Mouse (Mus musculus) CH12.LX (cell line): ENCODE measurements around the gene 4933428G20Rik. TPM values are rescaled to one million over a fixed set of nuclear protein-coding genes. Genes with fewer than 3 reads are reported as not detected.

Experiments
- DNase-seq: peaks from one replicate; pipeline ENCODE4 v3.0.0-alpha.2; 2013; ENCODE audit errors: extremely low read depth
- H3K27ac ChIP-seq: 2 replicates; pipeline ENCODE4 v1.5.1; 2012; ENCODE audit warnings: low read depth, mild to moderate bottlenecking, control low read depth, moderate library complexity; ENCODE audit not compliant: insufficient read depth
- H3K27me3 ChIP-seq: replicated peaks from 2 replicates; pipeline ENCODE3; 2012; ENCODE audit warnings: inconsistent platforms
- H3K36me3 ChIP-seq, 2 experiments: replicated peaks in 1 of 2; 2 replicates each; pipeline versions ENCODE3 to v1.6.1; 2012; ENCODE audit warnings: inconsistent platforms in 1 of 2, low read length in 1 of 2, mild to moderate bottlenecking in 1 of 2, mixed read lengths in 1 of 2, moderate library complexity in 1 of 2; ENCODE audit not compliant: control insufficient read depth in 1 of 2, insufficient read depth in 1 of 2
- H3K4me1 ChIP-seq, 2 experiments: 2 replicates each; pipeline ENCODE4 v1.6.1; 2012; ENCODE audit warnings: inconsistent platforms in 1 of 2, moderate library complexity in 1 of 2; ENCODE audit not compliant: insufficient read depth in 2 of 2, control insufficient read depth in 1 of 2
- H3K4me2 ChIP-seq: 2 replicates; pipeline ENCODE4 v1.6.1; 2012; ENCODE audit warnings: low read depth, mild to moderate bottlenecking, control low read depth; ENCODE audit not compliant: poor library complexity, insufficient read depth, severe bottlenecking
- H3K4me3 ChIP-seq, 3 experiments: fragments of 150-350 bp in 1 of 3; sonication (generic) in 1 of 3; replicated peaks in 1 of 3; 2 replicates each; pipeline versions ENCODE3 to v1.5.1; 2011 to 2012; ENCODE audit warnings: low read depth in 2 of 3, low read length in 2 of 3, mild to moderate bottlenecking in 2 of 3, moderate library complexity in 2 of 3, control low read depth in 1 of 3, improper control_type of control experiment in 1 of 3, inconsistent platforms in 1 of 3, mixed read lengths in 1 of 3; ENCODE audit not compliant: poor library complexity in 1 of 3
- H3K79me2 ChIP-seq: replicated peaks from 2 replicates; pipeline ENCODE4 v1.6.1; 2012; ENCODE audit warnings: mild to moderate bottlenecking, moderate library complexity; ENCODE audit not compliant: control insufficient read depth, poor library complexity, insufficient read depth, severe bottlenecking; ENCODE audit errors: extremely low read depth
- H3K9ac ChIP-seq: 2 replicates; pipeline ENCODE4 v1.6.1; 2012; ENCODE audit warnings: low read depth, mild to moderate bottlenecking, control low read depth, moderate library complexity; ENCODE audit not compliant: insufficient read depth
- H3K9me3 ChIP-seq: replicated peaks from 2 replicates; pipeline ENCODE3; 2012; ENCODE audit warnings: low read length, inconsistent platforms, mixed read lengths
- BHLHE40 ChIP-seq: IDR thresholded peaks from 2 replicates; pipeline ENCODE4 v1.6.1; 2011; ENCODE audit warnings: mild to moderate bottlenecking, low read depth, low read length, improper control_type of control experiment
- CHD1 ChIP-seq: IDR thresholded peaks from 2 replicates; pipeline ENCODE4 v1.6.1; 2012; ENCODE audit warnings: low read depth, low read length, improper control_type of control experiment, inconsistent platforms
- CHD2 ChIP-seq: IDR thresholded peaks from 2 replicates; pipeline ENCODE4 v1.6.1; 2011; ENCODE audit warnings: low read length, improper control_type of control experiment
- E2F4 ChIP-seq: IDR thresholded peaks from 2 replicates; pipeline ENCODE4 v1.6.1; 2011; ENCODE audit warnings: low read depth, low read length, improper control_type of control experiment; ENCODE audit not compliant: insufficient replicate concordance
- ELF1 ChIP-seq: IDR thresholded peaks from 2 replicates; pipeline ENCODE4 v1.6.1; 2014; ENCODE audit warnings: low read depth, mild to moderate bottlenecking, inconsistent platforms, low read length, improper control_type of control experiment
- ETS1 ChIP-seq: conservative IDR thresholded peaks from 2 replicates; pipeline ENCODE4 v1.6.1; 2012; ENCODE audit warnings: low read depth, mild to moderate bottlenecking, inconsistent platforms, low read length, improper control_type of control experiment, moderate library complexity
- GABPA ChIP-seq: IDR thresholded peaks from 2 replicates; pipeline ENCODE4 v1.6.1; 2012; ENCODE audit warnings: low read depth, low read length, improper control_type of control experiment, inconsistent platforms; ENCODE audit not compliant: insufficient replicate concordance
- HCFC1 ChIP-seq: IDR thresholded peaks from 2 replicates; pipeline ENCODE4 v1.6.1; 2012; ENCODE audit warnings: low read depth, mild to moderate bottlenecking, inconsistent platforms, low read length, improper control_type of control experiment
- IRF4 ChIP-seq: IDR thresholded peaks from 2 replicates; pipeline ENCODE4 v1.6.1; 2014; ENCODE audit warnings: low read depth, mild to moderate bottlenecking, inconsistent platforms, low read length, improper control_type of control experiment
- JUN ChIP-seq: IDR thresholded peaks from 2 replicates; pipeline ENCODE4 v1.6.1; 2011; ENCODE audit warnings: low read depth, mild to moderate bottlenecking, low read length, improper control_type of control experiment, moderate library complexity; ENCODE audit not compliant: insufficient read depth
- KAT2A ChIP-seq: IDR thresholded peaks from 2 replicates; pipeline ENCODE4 v1.6.1; 2012; ENCODE audit warnings: low read length, improper control_type of control experiment, inconsistent platforms; ENCODE audit not compliant: insufficient replicate concordance
- MAFK ChIP-seq: IDR thresholded peaks from 2 replicates; pipeline ENCODE4 v1.6.1; 2011; ENCODE audit warnings: low read length, improper control_type of control experiment; ENCODE audit not compliant: insufficient replicate concordance
- MAX ChIP-seq: IDR thresholded peaks from 2 replicates; pipeline ENCODE4 v1.6.1; 2011; ENCODE audit warnings: low read length, improper control_type of control experiment
- MAZ ChIP-seq: IDR thresholded peaks from 2 replicates; pipeline ENCODE4 v1.6.1; 2012; ENCODE audit warnings: low read depth, mild to moderate bottlenecking, inconsistent platforms, low read length, improper control_type of control experiment, moderate library complexity
- MEF2A ChIP-seq: IDR thresholded peaks from 2 replicates; pipeline ENCODE4 v1.6.1; 2014; ENCODE audit warnings: low read depth, mild to moderate bottlenecking, inconsistent platforms, low read length, improper control_type of control experiment, borderline replicate concordance
- MXI1 ChIP-seq: IDR thresholded peaks from 2 replicates; pipeline ENCODE4 v1.6.1; 2011; ENCODE audit warnings: mild to moderate bottlenecking, low read depth, low read length, improper control_type of control experiment
- MYC ChIP-seq: IDR thresholded peaks from 2 replicates; pipeline ENCODE4 v1.6.1; 2011; ENCODE audit warnings: low read depth, mild to moderate bottlenecking, improper control_type of control experiment, low read length
- NELFE ChIP-seq: IDR thresholded peaks from 2 replicates; pipeline ENCODE4 v1.6.1; 2011; ENCODE audit warnings: low read depth, low read length, improper control_type of control experiment
- NRF1 ChIP-seq: IDR thresholded peaks from 2 replicates; pipeline ENCODE4 v1.6.1; 2014; ENCODE audit warnings: low read depth, mild to moderate bottlenecking, inconsistent platforms, low read length, improper control_type of control experiment, moderate library complexity
- PAX5 ChIP-seq: IDR thresholded peaks from 2 replicates; pipeline ENCODE4 v1.6.1; 2012; ENCODE audit warnings: low read length, inconsistent platforms, mixed read lengths
- TBP ChIP-seq: conservative IDR thresholded peaks from 2 replicates; pipeline ENCODE4 v1.6.1; 2011; ENCODE audit warnings: low read depth, low read length, improper control_type of control experiment
- TCF12 ChIP-seq: IDR thresholded peaks from 2 replicates; pipeline ENCODE4 v1.6.1; 2014; ENCODE audit warnings: low read depth, mild to moderate bottlenecking, inconsistent platforms, low read length, improper control_type of control experiment
- UBTF ChIP-seq: IDR thresholded peaks from 2 replicates; pipeline ENCODE4 v1.6.1; 2012; ENCODE audit warnings: low read depth, mild to moderate bottlenecking, inconsistent platforms, low read length, improper control_type of control experiment, moderate library complexity
- USF1 ChIP-seq: IDR thresholded peaks from 2 replicates; pipeline ENCODE4 v1.6.1; 2014; ENCODE audit warnings: low read depth, mild to moderate bottlenecking, inconsistent platforms, low read length, improper control_type of control experiment
- USF2 ChIP-seq: conservative IDR thresholded peaks from 2 replicates; pipeline ENCODE4 v1.6.1; 2011; ENCODE audit warnings: low read depth, low read length, improper control_type of control experiment
- ZC3H11A ChIP-seq: IDR thresholded peaks from 2 replicates; pipeline ENCODE4 v1.6.1; 2012; ENCODE audit warnings: low read depth, mild to moderate bottlenecking, inconsistent platforms, low read length, improper control_type of control experiment
- ZKSCAN1 ChIP-seq: IDR thresholded peaks from 2 replicates; pipeline ENCODE4 v1.6.1; 2012; ENCODE audit warnings: low read depth, inconsistent platforms, low read length, improper control_type of control experiment, borderline replicate concordance
- ZMIZ1 ChIP-seq: IDR thresholded peaks from 2 replicates; pipeline ENCODE4 v1.6.1; 2012; ENCODE audit warnings: low read depth, mild to moderate bottlenecking, inconsistent platforms, low read length, improper control_type of control experiment
- dilution Hi-C: fragments of 300-500 bp; cut with MboI; formaldehyde crosslinking; loops from 2 replicates; pipeline ENCODE4 v1.14.3; 2020; ENCODE audit warnings: low sequenced_read_pairs; ENCODE audit not compliant: extremely low pct_unique_long_range_greater_than_20kb, extremely low pct_ligation_motif_present
- in situ Hi-C: fragments of 300-500 bp; cut with MboI; formaldehyde crosslinking; loops from 3 replicates; pipeline ENCODE4 v1.14.3; 2019; ENCODE audit warnings: low sequenced_read_pairs, low pct_ligation_motif_present, low pct_unique_long_range_greater_than_20kb, mixed read lengths
- polyA plus RNA-seq: library from polyadenylated mRNA; unstranded; fragments of >175 nt; gene quantifications from 2 replicates; pipeline ENCODE4 v1.2.1, GENCODE M21; 2012; ENCODE audit warnings: low read depth; ENCODE audit not compliant: insufficient read length
- total RNA-seq, 2 experiments: library from RNA; depleted of rRNA; stranded (reverse); fragments of 300-350 nt in 1 of 2; fragments of >200 nt in 1 of 2; gene quantifications; 2 replicates each; pipeline ENCODE4 v1.2.3; 2012 to 2014

Gene 4933428G20Rik
- total and polyA plus RNA-seq, 3 experiments = 0.17 to 0.50 TPM; not detected in 1

- H3K9ac ChIP-seq = peak overlapping the region; percentile 14; the same call in 1 of the 2 replicates
- peak overlapping the region; percentile 86 for H3K4me2 ChIP-seq
- H3K36me3 ChIP-seq = no peaks in the 10 kb centered on the region
- no peak for TF ChIP-seq MAX
- no peak for TF ChIP-seq UBTF
- no peak for TF ChIP-seq MYC
- no peak for TF ChIP-seq CHD2
- TF ChIP-seq KAT2A = no peak
- TF ChIP-seq ZC3H11A = no peak
- TF ChIP-seq ELF1 = no peak
- no peak for TF ChIP-seq JUN
- no peak for TF ChIP-seq BHLHE40
- no peak for TF ChIP-seq NELFE
- no peak for TF ChIP-seq MXI1
- TF ChIP-seq HCFC1 = no peak
- no peak for TF ChIP-seq GABPA
- no peak for TF ChIP-seq ETS1
- no peak for TF ChIP-seq E2F4
- no peak for TF ChIP-seq TCF12
- no peak overlapping the region for H3K27ac ChIP-seq
- peaks cover 87% of the 10 kb centered on the region for H3K27me3 ChIP-seq
- peaks cover 16% of the 10 kb centered on the region for H3K9me3 ChIP-seq
- dilution Hi-C loops (no loop called here), in situ Hi-C loops (loop anchor here (5.0 kb wide), 1 partner anchor 35 kb away; no protein-coding TSS in a partner anchor)
- H3K4me1 ChIP-seq = peaks cover 13 to 25% of the 10 kb centered on the region in 2 experiments
- no peak for DNase-seq
- H3K4me3 ChIP-seq = peak overlapping the region; percentile 47 to 63 (median 52)
- no peaks in the 10 kb centered on the region for H3K79me2 ChIP-seq
Measured at GRCm38 (mm10) chr11:97532354-97532753, 32.2 kb upstream of the 4933428G20Rik start.

GRCm38 (mm10) chr11:97531381-97532260 lies 31.5 kb upstream of the 4933428G20Rik start:
- peaks cover 13 to 25% of the 10 kb centered on the region in 2 experiments for H3K4me1 ChIP-seq
- H3K9ac ChIP-seq = peak overlapping the region; percentile 11; the same call in 1 of the 2 replicates
- H3K79me2 ChIP-seq = no peaks in the 10 kb centered on the region
- H3K4me2 ChIP-seq = peak overlapping the region; percentile 86
- dilution Hi-C loops = no loop called here
- peak; percentile 92 for DNase-seq
- H3K9me3 ChIP-seq = peaks cover 16% of the 10 kb centered on the region
- in situ Hi-C loops = loop anchor here (5.0 kb wide), 1 partner anchor 36 kb away; no protein-coding TSS in a partner anchor
- H3K27ac ChIP-seq = no peak overlapping the region
- no peaks in the 10 kb centered on the region for H3K36me3 ChIP-seq
- peaks cover 84% of the 10 kb centered on the region for H3K27me3 ChIP-seq
- H3K4me3 ChIP-seq = peak overlapping the region; percentile 47 to 63 (median 52)
- TF ChIP-seq NRF1 (peak; percentile 99), UBTF (0 out of 2 replicates have a peak, but pooled peaks have one; percentile 45), GABPA (no peak), MEF2A (no peak), KAT2A (no peak), TBP (no peak), NELFE (peak; percentile 74), PAX5 (no peak), MAFK (no peak), USF2 (no peak), ZMIZ1 (no peak), USF1 (no peak), ZKSCAN1 (no peak), BHLHE40 (no peak), CHD2 (no peak), CHD1 (no peak), MXI1 (no peak; the same call in none of the 2 replicates), IRF4 (0 out of 2 replicates have a peak, but pooled peaks have one; percentile 45), JUN (no peak), TCF12 (peak; percentile 37; the same call in 1 of the 2 replicates), ELF1 (no peak; the same call in 1 of the 2 replicates), MAZ (peak; percentile 20; the same call in 1 of the 2 replicates)
